ENCODE assay signal across 12 mouse cellular contexts in the genomic region with DNA sequence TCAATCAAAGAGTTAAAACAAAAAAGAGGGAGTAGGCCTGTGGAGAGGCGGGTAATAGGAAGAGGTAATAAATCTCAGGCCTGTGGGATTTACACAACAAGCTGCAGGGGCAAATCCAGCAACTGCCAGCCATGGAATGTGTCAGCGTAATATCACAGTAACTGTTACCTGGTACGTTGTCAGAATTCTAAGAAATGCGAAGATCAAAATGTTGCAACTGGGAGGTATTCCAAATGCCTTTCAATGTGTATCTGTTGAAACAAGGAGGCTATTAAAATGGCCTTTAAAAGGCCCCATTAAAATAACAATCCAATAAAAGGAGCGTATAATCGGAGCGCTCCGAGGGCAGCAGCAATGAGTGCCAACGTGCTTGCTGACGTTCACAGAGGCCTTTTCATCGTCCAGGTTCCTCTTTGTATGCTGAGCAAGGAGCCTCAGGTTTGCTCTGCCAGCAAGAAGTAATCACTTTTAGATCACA.
DNase-seq lines count a peak whose midpoint lies in the region; ATAC-seq lines count a peak whose summit lies in the region.
"Had no signal": no experiment of that assay in that cellular context is flagged by ENCODE, and none has a peak within 500 bp of the region (broad histone marks: within the 10 kb centered on the region; RNA-seq: fewer than 3 reads in every experiment).

No protein-coding gene starts in this region.

- H3K4me2 ChIP-seq in neural tube, embryonic 14.5 days (ENCODE audit: low read depth, low read length): no peak overlapping the region; the same call in 1 of the 2 replicates

- 43% methylated on average over 11 of the region's 11 CpGs for WGBS in limb, embryonic 10.5 days
- 8% methylated on average over 11 of the region's 11 CpGs for WGBS in neural tube, embryonic 14.5 days

- H3K9me3 ChIP-seq in limb, embryonic 10.5 days (replicated peaks): no peaks in the 10 kb centered on the region
- no peaks in the 10 kb centered on the region for H3K9me3 ChIP-seq in neural tube, embryonic 14.5 days (ENCODE audit: control insufficient read depth, low read length)

- H3K27ac ChIP-seq in limb, embryonic 10.5 days: peak overlapping the region; percentile 71
- 0 out of 2 replicates have a peak overlapping the region, but pooled peaks have one; percentile 3 for H3K27ac ChIP-seq in neural tube, embryonic 14.5 days (ENCODE audit: low read depth, low read length)
- H3K27ac ChIP-seq: heart, adult 2 months had no signal

- peak; percentile 9 for DNase-seq in embryo, embryonic 11.5 days (ENCODE audit: low read depth, low spot score)
- no peak for DNase-seq in embryo, embryonic 9.5 days (ENCODE audit: extremely low spot score)
- DNase-seq in lung, postnatal 36 days: peak; percentile 25
- no peak for DNase-seq in lung, postnatal 10 days
- no peak for DNase-seq in limb, embryonic 10.5 days (ENCODE audit: low spot score)
- no peak for DNase-seq in layer of hippocampus, adult 8-10 months (ENCODE audit: low spot score in 2 of 2)
- no peak for DNase-seq in c-Kit-positive CD71-positive TER-119-positive erythroid progenitor cells, embryonic 14.5 days (ENCODE audit: low spot score)
- DNase-seq: cerebellum, postnatal 36 days; heart, adult 2 months; lung, postnatal 4 days had no signal

- no peaks in the 10 kb centered on the region for H3K36me3 ChIP-seq in limb, embryonic 10.5 days
- H3K36me3 ChIP-seq in neural tube, embryonic 14.5 days (ENCODE audit: control insufficient read depth, insufficient read depth, low read length): no peaks in the 10 kb centered on the region

- H3K27me3 ChIP-seq in limb, embryonic 10.5 days (ENCODE audit: low read depth, poor library complexity, severe bottlenecking): no peaks in the 10 kb centered on the region
- H3K27me3 ChIP-seq in neural tube, embryonic 14.5 days (ENCODE audit: control insufficient read depth, insufficient read depth, low read length): no peaks in the 10 kb centered on the region

- peak; percentile 87 for ATAC-seq in neural tube, embryonic 14.5 days (ENCODE audit: low read depth)
- ATAC-seq: inflammation-experienced regulatory T-cells, adult 6 months had no signal

- no peak overlapping the region for H3K4me3 ChIP-seq in limb, embryonic 10.5 days
- no peak overlapping the region for H3K4me3 ChIP-seq in neural tube, embryonic 14.5 days (ENCODE audit: low read depth, low read length)
- H3K4me3 ChIP-seq: heart, adult 2 months had no signal

- H3K9ac ChIP-seq in neural tube, embryonic 14.5 days (replicated peaks; ENCODE audit: low read depth, low read length): no peak overlapping the region

- H3K4me1 ChIP-seq in limb, embryonic 10.5 days: peaks cover 24% of the 10 kb centered on the region
- H3K4me1 ChIP-seq in neural tube, embryonic 14.5 days (ENCODE audit: control insufficient read depth, insufficient read depth, low read length): no peaks in the 10 kb centered on the region; the same call in 1 of the 2 replicates

Comparison
In these comparisons a context has a peak if more than half of its experiments do, and no peak if none do; other contexts are left out.
1. DNase-seq: peak in embryo, embryonic 11.5 days (single experiment) and lung, postnatal 36 days (single experiment); none in embryo, embryonic 9.5 days (single experiment), lung, postnatal 10 days (single experiment), limb, embryonic 10.5 days (single experiment), layer of hippocampus, adult 8-10 months (0 of 2) and c-Kit-positive CD71-positive TER-119-positive erythroid progenitor cells, embryonic 14.5 days (single experiment).